Comparison of ENCODE assay signal across 33 mouse cellular contexts in the genomic region with DNA sequence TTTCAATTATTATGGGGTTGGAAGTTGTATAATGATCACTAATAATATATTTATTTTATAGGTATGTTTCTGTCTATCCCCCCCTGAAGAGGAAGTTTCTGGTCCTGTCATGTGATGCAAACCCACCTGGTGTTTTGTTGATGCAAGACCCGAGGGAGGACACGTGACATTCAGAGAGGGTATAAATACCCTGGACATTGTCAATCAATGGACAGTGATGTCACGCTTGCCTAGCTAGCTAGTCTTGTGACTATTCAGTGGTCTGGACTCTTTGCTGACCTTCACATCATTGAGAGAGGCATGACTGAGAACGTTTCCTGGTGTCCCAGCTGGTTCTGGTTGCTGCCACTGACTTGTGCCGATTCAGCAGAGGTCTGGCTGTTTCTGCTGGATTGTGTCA.
"Had no signal": no experiment of that assay in that cellular context is flagged by ENCODE, and none has a peak within 500 bp of the region (broad histone marks: within the 10 kb centered on the region; RNA-seq: fewer than 3 reads in every experiment).

No protein-coding gene starts in this region.

- H3K4me1 ChIP-seq: heart, embryonic 12.5 days; heart, embryonic 13.5 days; heart, embryonic 15.5 days; intestine, embryonic 15.5 days had no signal

- H3K27ac ChIP-seq: heart, embryonic 13.5 days; heart, embryonic 15.5 days; hindbrain, embryonic 10.5 days; hindbrain, embryonic 12.5 days; hindbrain, embryonic 13.5 days; hindbrain, embryonic 14.5 days; hindbrain, embryonic 15.5 days; hindbrain, postnatal 0 days; intestine, embryonic 15.5 days; layer of hippocampus, adult 2 months; left cerebral cortex, adult 2 months had no signal

- H3K9ac ChIP-seq: heart, embryonic 12.5 days; heart, embryonic 13.5 days; heart, embryonic 15.5 days; hindbrain, embryonic 12.5 days; hindbrain, embryonic 13.5 days; hindbrain, embryonic 14.5 days; hindbrain, embryonic 15.5 days; intestine, embryonic 15.5 days had no signal

- H3K27me3 ChIP-seq: heart, embryonic 12.5 days; heart, embryonic 13.5 days; heart, embryonic 15.5 days; hindbrain, embryonic 12.5 days; hindbrain, embryonic 13.5 days; hindbrain, embryonic 15.5 days; intestine, embryonic 15.5 days had no signal

- H3K9me3 ChIP-seq: heart, embryonic 12.5 days; heart, embryonic 13.5 days; heart, embryonic 15.5 days; hindbrain, embryonic 10.5 days; hindbrain, embryonic 12.5 days; hindbrain, embryonic 13.5 days; hindbrain, embryonic 15.5 days; intestine, embryonic 15.5 days had no signal

- H3K4me3 ChIP-seq: heart, embryonic 12.5 days; heart, embryonic 13.5 days; heart, embryonic 15.5 days; hindbrain, embryonic 10.5 days; hindbrain, embryonic 12.5 days; hindbrain, embryonic 13.5 days; hindbrain, embryonic 15.5 days; intestine, embryonic 15.5 days; layer of hippocampus, adult 2 months; left cerebral cortex, adult 2 months had no signal

- H3K36me3 ChIP-seq: heart, embryonic 12.5 days; heart, embryonic 13.5 days; heart, embryonic 15.5 days; hindbrain, embryonic 10.5 days; hindbrain, embryonic 12.5 days; hindbrain, embryonic 13.5 days; hindbrain, embryonic 15.5 days; intestine, embryonic 15.5 days had no signal

- DNase-seq: heart, postnatal 10 days; heart, postnatal 14 days; heart, postnatal 36 days; heart, postnatal 4 days; kidney, adult 11 months; kidney, adult 18-20 months; kidney, adult 2 months; kidney, adult 8-10 months; kidney, adult 9 months; kidney, postnatal 10 days; kidney, postnatal 14 days; kidney, postnatal 25 days; kidney, postnatal 36 days; kidney, postnatal 4 days; layer of hippocampus, adult 9-11 months; layer of hippocampus, postnatal 36 days had no signal

- ATAC-seq: hindbrain, embryonic 16.5 days; hindbrain, postnatal 0 days; inflammation-experienced regulatory T-cells, adult 6 months; intestine, embryonic 15.5 days; intestine, embryonic 16.5 days; intestine, postnatal 0 days had no signal

- H3K4me2 ChIP-seq: heart, embryonic 11.5 days; heart, embryonic 12.5 days; heart, embryonic 13.5 days; heart, embryonic 15.5 days; hindbrain, embryonic 12.5 days; hindbrain, embryonic 13.5 days; hindbrain, embryonic 14.5 days; hindbrain, embryonic 15.5 days; intestine, embryonic 15.5 days had no signal
